Mouse (Mus musculus) midbrain, embryonic 16.5 days (tissue): ENCODE data around the gene Gpnmb. TPM values are rescaled to one million over a fixed set of nuclear protein-coding genes. Genes with fewer than 3 reads are reported as not detected.
A peak's percentile ranks its signal among the peaks of the same experiment; 100 is the strongest.

ENCODE experiments used
- ATAC-seq: fragments of 200-750 bp; cut with Nextera tagmentation; 2 replicates; pipeline ENCODE4 v1.8.0; 2017; ENCODE audit warnings: moderate TSS enrichment
- H3K27ac ChIP-seq: fragments of 300-500 bp; sonication (generic); 2 replicates; pipeline ENCODE4 v1.5.1; 2014; ENCODE audit warnings: mild to moderate bottlenecking, low read length, mixed read lengths
- H3K27me3 ChIP-seq: fragments of 300-500 bp; sonication (generic); 2 replicates; pipeline ENCODE4 v1.6.1; 2014; ENCODE audit warnings: low read depth, low read length, mixed read lengths; ENCODE audit not compliant: control insufficient read depth, insufficient read depth
- H3K36me3 ChIP-seq: fragments of 300-500 bp; sonication (generic); 2 replicates; pipeline ENCODE4 v1.6.1; 2014; ENCODE audit warnings: mild to moderate bottlenecking, low read length, moderate library complexity, mixed read lengths; ENCODE audit not compliant: control insufficient read depth, insufficient read depth
- H3K4me1 ChIP-seq: fragments of 300-500 bp; sonication (generic); 2 replicates; pipeline ENCODE4 v1.6.1; 2014; ENCODE audit warnings: mild to moderate bottlenecking, low read length, mixed read lengths; ENCODE audit not compliant: control insufficient read depth, insufficient read depth
- H3K4me2 ChIP-seq: fragments of 300-500 bp; sonication (generic); 2 replicates; pipeline ENCODE4 v1.6.1; 2014; ENCODE audit warnings: mild to moderate bottlenecking, low read length, mixed read lengths
- H3K4me3 ChIP-seq: fragments of 300-500 bp; sonication (generic); 2 replicates; pipeline ENCODE4 v1.5.1; 2014; ENCODE audit warnings: low read depth, mild to moderate bottlenecking, low read length, moderate library complexity, mixed read lengths
- H3K9ac ChIP-seq: fragments of 300-500 bp; sonication (generic); 2 replicates; pipeline ENCODE4 v1.6.1; 2014; ENCODE audit warnings: low read depth, low read length, mixed read lengths
- H3K9me3 ChIP-seq: fragments of 300-500 bp; sonication (generic); replicated peaks from 2 replicates; pipeline ENCODE4 v1.6.1; 2014; ENCODE audit warnings: mild to moderate bottlenecking, low read length, mixed read lengths; ENCODE audit not compliant: control insufficient read depth, poor library complexity, severe bottlenecking
- WGBS: fragments of 180-500 bp; shearing (Covaris S2); extraction: QIAGEN DNeasy Blood & Tissue Kit; methylation state at CpG from one replicate; pipeline ENCODE4 v1.1.7; 2014; 5-methylcytosine and 5-hydroxymethylcytosine counted together
- polyA plus RNA-seq: library from polyadenylated mRNA; unstranded; fragments of >200 nt; fragmentation: Nextera tagmentation; extraction: Ambion mirVana; gene quantifications from 2 replicates; pipeline ENCODE4 v1.2.1, GENCODE M21; 2015

Gpnmb gene
- polyA plus RNA-seq, 1 experiment from 2014 or later: 0.63 TPM

- 0 out of 2 replicates have a peak, but pooled peaks have one; percentile 8 for ATAC-seq
These were observed 21.0 kb downstream of the Gpnmb start for GRCm38 (mm10) chr6:49057053-49058021.

GRCm38 (mm10) chr6:49068361-49068760 is 32.0 kb downstream of the Gpnmb start:
- Histone ChIP-seq H3K9ac (no peak overlapping the region), H3K36me3 (no peaks in the 10 kb centered on the region), H3K9me3 (no peaks in the 10 kb centered on the region), H3K4me2 (no peak overlapping the region), H3K4me3 (no peak overlapping the region), H3K27me3 (no peaks in the 10 kb centered on the region), H3K27ac (no peak overlapping the region), H3K4me1 (peaks cover 3% of the 10 kb centered on the region; the same call in 1 of the 2 replicates)
- ATAC-seq: no peak
- WGBS: 45% methylated on average over 4 of the region's 4 CpGs

More at GRCm38 (mm10) chr6:49057053-49058021, 21.0 kb downstream of the Gpnmb start:
- peaks cover 12% of the 10 kb centered on the region for H3K4me1 ChIP-seq
- H3K36me3 ChIP-seq: no peaks in the 10 kb centered on the region
- H3K4me2 ChIP-seq: no peak overlapping the region
- H3K4me3 ChIP-seq: no peak overlapping the region
- no peak overlapping the region for H3K27ac ChIP-seq
- H3K9ac ChIP-seq: no peak overlapping the region
- 35% methylated on average over 8 of the region's 8 CpGs for WGBS
- H3K9me3 ChIP-seq: no peaks in the 10 kb centered on the region
- H3K27me3 ChIP-seq: no peaks in the 10 kb centered on the region

GRCm38 (mm10) chr6:49073304-49074116 is 37.2 kb downstream of the Gpnmb start, which contains the start of gene Malsu1:
Gene Malsu1, plus strand, starts transcription at chr6:49073795.
- under 1% methylated on average over 49 of the region's 49 CpGs for WGBS
- H3K4me2 ChIP-seq: peak within 1 kb of the TSS; percentile 64
- H3K36me3 ChIP-seq: no peaks in the 10 kb centered on the region
- H3K4me3 ChIP-seq: peak within 1 kb of the TSS; percentile 89
- no peaks in the 10 kb centered on the region for H3K27me3 ChIP-seq
- H3K27ac ChIP-seq: peak within 1 kb of the TSS; percentile 76
- H3K9ac ChIP-seq: peak within 1 kb of the TSS; percentile 91
- no peaks in the 10 kb centered on the region for H3K9me3 ChIP-seq
- peaks cover 26% of the 10 kb centered on the region for H3K4me1 ChIP-seq
- peak; percentile 98 for ATAC-seq

GRCm38 (mm10) chr6:49074117-49074490 is 37.8 kb downstream of the Gpnmb start:
- no peaks in the 10 kb centered on the region for H3K9me3 ChIP-seq
- peaks cover 26% of the 10 kb centered on the region for H3K4me1 ChIP-seq
- H3K4me3 ChIP-seq: peak overlapping the region; percentile 89
- H3K27me3 ChIP-seq: no peaks in the 10 kb centered on the region
- H3K27ac ChIP-seq: peak overlapping the region; percentile 76
- no peaks in the 10 kb centered on the region for H3K36me3 ChIP-seq
- peak; percentile 70 for ATAC-seq
- peak overlapping the region; percentile 64 for H3K4me2 ChIP-seq
- peak overlapping the region; percentile 91 for H3K9ac ChIP-seq
- under 1% methylated on average over 19 of the region's 19 CpGs for WGBS

GRCm38 (mm10) chr6:49077894-49078293 is 41.5 kb downstream of the Gpnmb start:
- peaks cover 26% of the 10 kb centered on the region for H3K4me1 ChIP-seq
- H3K4me2 ChIP-seq: no peak overlapping the region
- H3K27me3 ChIP-seq: no peaks in the 10 kb centered on the region
- H3K9ac ChIP-seq: no peak overlapping the region
- H3K9me3 ChIP-seq: no peaks in the 10 kb centered on the region
- H3K36me3 ChIP-seq: no peaks in the 10 kb centered on the region
- ATAC-seq: no peak
- no peak overlapping the region for H3K27ac ChIP-seq
- WGBS: 88% methylated on average over 2 of the region's 2 CpGs
- no peak overlapping the region for H3K4me3 ChIP-seq

- Histone ChIP-seq H3K9ac (no peak overlapping the region), H3K4me2 (no peak overlapping the region), H3K27me3 (no peaks in the 10 kb centered on the region), H3K9me3 (no peaks in the 10 kb centered on the region), H3K4me3 (no peak overlapping the region), H3K36me3 (peaks cover 5% of the 10 kb centered on the region), H3K27ac (no peak overlapping the region), H3K4me1 (peaks cover 23% of the 10 kb centered on the region)
- WGBS: 93% methylated on average over 1 of the region's 1 CpGs
- no peak for ATAC-seq
These were observed 43.0 kb downstream of the Gpnmb start for GRCm38 (mm10) chr6:49079313-49079712.

- H3K27ac ChIP-seq: no peak overlapping the region
- no peak overlapping the region for H3K4me2 ChIP-seq
- H3K27me3 ChIP-seq: no peaks in the 10 kb centered on the region
- no peak overlapping the region for H3K9ac ChIP-seq
- WGBS: 93% methylated on average over 4 of the region's 4 CpGs
- peaks cover 16% of the 10 kb centered on the region for H3K36me3 ChIP-seq
- ATAC-seq: no peak
- H3K9me3 ChIP-seq: no peaks in the 10 kb centered on the region
- H3K4me1 ChIP-seq: no peaks in the 10 kb centered on the region
- no peak overlapping the region for H3K4me3 ChIP-seq
These were observed 46.7 kb downstream of the Gpnmb start for GRCm38 (mm10) chr6:49083008-49083407.

GRCm38 (mm10) chr6:49094968-49095367 is 58.6 kb downstream of the Gpnmb start:
- WGBS: 93% methylated on average over 10 of the region's 10 CpGs
- Histone ChIP-seq H3K9me3 (no peaks in the 10 kb centered on the region), H3K4me2 (no peak overlapping the region), H3K36me3 (peaks cover 6% of the 10 kb centered on the region; the same call in 1 of the 2 replicates), H3K4me3 (no peak overlapping the region), H3K9ac (no peak overlapping the region), H3K4me1 (peaks cover 9% of the 10 kb centered on the region), H3K27me3 (no peaks in the 10 kb centered on the region), H3K27ac (no peak overlapping the region)
- ATAC-seq: no peak
